Mouse (Mus musculus): ENCODE data around the gene Dusp10.
A peak's percentile ranks its signal among the peaks of the same experiment; 100 is the strongest.

Dusp10 gene

GRCm38 (mm10) chr1:184052331-184052730 lies 39.2 kb downstream of the Dusp10 start:
- no peak for DNase-seq (ENCODE audit: extremely low read depth, low read depth, low spot score)

DNA sequence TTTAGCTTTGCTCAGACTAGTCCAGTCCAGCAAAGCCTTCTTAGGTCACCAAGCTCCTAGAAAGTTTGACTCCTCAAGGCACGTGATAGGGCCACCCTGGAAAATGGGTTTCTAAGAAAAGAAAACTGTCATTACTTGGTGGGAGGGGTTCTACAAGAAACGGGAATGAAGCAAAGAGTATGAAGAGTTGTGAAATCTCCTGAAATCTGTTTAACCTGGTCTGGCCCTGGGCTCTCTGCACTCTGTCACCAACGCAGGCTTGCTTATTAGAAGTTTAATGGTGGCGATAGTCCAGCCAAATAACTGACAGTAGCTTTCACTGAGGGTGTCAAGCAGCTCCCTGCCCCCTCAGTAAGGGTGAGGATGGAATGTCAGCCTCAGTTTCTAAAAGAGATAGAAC lies 40.0 kb downstream of the Dusp10 start:
- DNase-seq (ENCODE audit: extremely low read depth, low read depth, low spot score) = no peak

DNA sequence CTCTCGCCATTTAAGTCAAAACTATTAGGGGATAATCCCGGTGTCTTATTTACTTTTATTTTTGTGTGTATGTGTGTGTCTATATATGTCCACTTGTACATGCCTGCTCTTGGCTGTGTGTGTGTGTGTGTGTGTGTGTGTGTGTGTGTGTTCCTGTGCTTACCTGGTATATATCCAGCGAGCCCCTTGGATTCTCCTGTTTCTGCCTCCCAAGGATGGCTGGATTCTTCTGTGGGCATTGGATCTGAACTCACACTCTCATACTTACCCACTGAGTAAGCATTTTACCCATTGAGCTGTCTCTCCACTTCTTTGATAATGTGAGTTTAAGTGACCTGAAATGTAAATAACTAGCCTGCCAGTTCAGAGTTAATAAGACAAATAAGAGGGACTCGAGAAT lies 40.6 kb downstream of the Dusp10 start:
- no peak for DNase-seq (ENCODE audit: extremely low read depth, low read depth, low spot score)

GRCm38 (mm10) chr1:184054176-184054575 lies 41.1 kb downstream of the Dusp10 start:
- no peak for DNase-seq (ENCODE audit: extremely low read depth, low read depth, low spot score)

GRCm38 (mm10) chr1:184058206-184058605 lies 45.1 kb downstream of the Dusp10 start:
- DNase-seq (ENCODE audit: extremely low read depth, low read depth, low spot score) = no peak

- no peak for DNase-seq (ENCODE audit: extremely low read depth, low read depth, low spot score)
Observed at GRCm38 (mm10) chr1:184059814-184060213, 46.7 kb downstream of the Dusp10 start.

DNA sequence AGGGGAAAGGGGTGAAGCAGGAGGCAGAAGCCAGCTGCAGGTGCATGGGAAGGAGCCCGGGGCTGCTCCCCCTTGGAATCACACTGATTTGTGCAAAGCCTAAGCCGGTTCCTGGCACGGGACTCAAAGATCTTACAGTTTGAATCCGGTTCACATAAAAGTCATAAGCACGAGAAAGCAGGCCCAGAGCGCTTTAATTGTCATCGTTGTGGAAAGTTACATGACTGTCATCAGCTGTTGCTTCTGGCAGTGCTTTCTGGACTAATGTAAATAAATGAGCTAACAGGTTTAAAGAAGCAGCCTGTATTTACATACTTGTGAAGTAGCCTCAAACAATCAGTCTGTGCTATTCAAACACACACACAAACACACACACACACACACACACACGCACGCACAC lies 47.3 kb downstream of the Dusp10 start:
- DNase-seq (ENCODE audit: extremely low read depth, low read depth, low spot score) = peak; percentile 74

GRCm38 (mm10) chr1:184060828-184061734 lies 48.0 kb downstream of the Dusp10 start:
- DNase-seq (ENCODE audit: extremely low read depth, low read depth, low spot score) = no peak

DNA sequence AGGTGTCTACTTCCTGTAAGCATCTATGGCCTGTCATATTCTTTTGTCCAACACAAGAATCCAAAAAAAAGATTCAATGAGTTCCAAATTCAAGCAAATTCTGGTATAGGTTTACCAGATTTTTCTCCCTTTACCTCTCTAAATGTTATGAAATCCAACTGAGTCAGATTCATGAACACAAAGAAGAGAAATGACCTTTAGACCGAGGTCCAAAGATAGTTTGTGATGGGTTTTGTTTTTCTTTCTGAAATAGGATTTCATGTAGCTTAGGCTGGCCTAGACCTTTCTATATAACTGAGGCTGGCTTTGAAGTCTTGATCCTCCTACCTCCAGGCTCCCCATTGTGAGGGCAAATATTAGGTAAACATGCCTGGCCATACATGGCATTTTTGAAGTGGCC lies 48.8 kb downstream of the Dusp10 start:
- DNase-seq (ENCODE audit: extremely low read depth, low read depth, low spot score) = no peak

GRCm38 (mm10) chr1:184064306-184064705 lies 51.2 kb downstream of the Dusp10 start:
- no peak for DNase-seq (ENCODE audit: extremely low read depth, low read depth, low spot score)

DNA sequence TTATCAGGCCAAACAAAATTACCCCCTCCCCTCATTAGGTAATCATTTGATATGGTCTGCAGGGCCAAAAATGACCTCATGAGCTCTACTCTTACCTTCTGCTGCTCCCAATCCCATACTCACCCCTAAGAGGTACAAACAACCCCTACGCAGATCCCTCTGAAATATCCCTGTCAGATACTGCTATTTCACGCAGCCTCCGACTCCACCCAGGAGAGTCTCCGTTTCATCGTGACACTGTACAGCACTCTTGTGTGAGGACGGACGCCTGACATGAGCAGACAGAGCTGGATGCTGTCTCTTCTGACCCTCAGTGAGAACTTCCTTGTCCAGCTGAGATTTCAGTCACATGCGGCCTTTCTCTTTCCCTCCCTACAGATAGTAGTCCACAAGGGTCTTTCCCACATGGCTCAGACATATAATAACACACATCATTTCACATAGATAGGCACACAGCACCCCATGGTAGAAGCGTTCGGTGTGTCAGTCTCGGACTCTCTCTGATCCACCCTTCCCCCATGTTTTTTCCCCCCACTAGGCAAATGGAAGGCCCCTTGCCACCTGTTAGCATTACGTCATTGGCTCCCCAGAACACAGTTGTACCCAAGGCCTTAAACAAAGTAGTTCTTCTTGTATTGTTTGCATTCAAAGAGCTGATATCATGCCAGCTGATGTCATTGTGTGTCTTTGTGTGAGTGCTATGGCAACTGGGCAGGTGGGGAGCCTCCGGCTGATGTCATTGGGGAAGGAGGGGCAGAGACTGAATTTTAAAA lies 52.7 kb downstream of the Dusp10 start:
- no peak for DNase-seq (ENCODE audit: extremely low read depth, low read depth, low spot score)

GRCm38 (mm10) chr1:184066460-184067287 lies 53.6 kb downstream of the Dusp10 start:
- DNase-seq (ENCODE audit: extremely low read depth, low read depth, low spot score) = no peak

DNA sequence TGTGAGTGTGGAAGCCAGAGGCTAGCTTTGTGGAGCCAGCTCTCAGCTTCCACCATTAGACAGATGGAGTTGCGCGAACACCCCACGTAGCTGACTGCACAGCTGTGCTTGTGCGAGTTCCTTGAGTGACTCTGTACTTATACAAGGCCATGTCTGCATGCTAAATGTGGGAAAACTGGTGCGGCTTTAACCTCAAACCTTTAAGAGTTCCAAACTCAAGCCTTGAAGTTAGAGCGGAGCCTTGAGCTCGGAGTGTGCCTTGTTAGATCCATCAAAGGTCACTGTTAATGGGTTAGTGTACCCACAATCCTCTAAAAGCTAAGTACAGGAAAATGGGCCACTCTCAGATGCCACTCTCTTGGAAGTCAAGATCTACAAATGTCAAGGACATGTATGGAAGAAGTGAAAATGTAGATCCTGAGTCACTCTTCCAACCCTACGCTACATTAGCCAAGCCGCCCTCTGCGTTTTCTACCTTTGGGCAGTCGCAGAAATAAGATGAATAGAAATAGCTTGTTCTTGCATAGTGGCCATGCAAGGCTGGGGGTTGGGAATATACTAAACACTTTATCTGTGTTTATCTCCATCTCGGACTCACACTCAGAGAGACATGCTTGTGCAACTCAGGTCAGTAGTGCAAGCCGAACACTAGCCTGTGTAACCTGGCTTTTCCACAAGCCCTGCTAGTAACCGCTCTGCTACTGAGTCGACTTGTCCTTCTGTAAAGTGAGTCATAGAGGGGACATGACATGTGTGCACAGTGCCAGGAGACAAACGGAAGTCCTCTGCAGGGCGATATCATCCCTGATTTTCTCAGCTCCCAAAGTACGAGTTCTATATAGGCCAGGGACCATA lies 54.8 kb downstream of the Dusp10 start:
- no peak for DNase-seq (ENCODE audit: extremely low read depth, low read depth, low spot score)

- DNase-seq (ENCODE audit: extremely low read depth, low read depth, low spot score) = no peak
Observed at GRCm38 (mm10) chr1:184068971-184069370, 55.9 kb downstream of the Dusp10 start.

DNA sequence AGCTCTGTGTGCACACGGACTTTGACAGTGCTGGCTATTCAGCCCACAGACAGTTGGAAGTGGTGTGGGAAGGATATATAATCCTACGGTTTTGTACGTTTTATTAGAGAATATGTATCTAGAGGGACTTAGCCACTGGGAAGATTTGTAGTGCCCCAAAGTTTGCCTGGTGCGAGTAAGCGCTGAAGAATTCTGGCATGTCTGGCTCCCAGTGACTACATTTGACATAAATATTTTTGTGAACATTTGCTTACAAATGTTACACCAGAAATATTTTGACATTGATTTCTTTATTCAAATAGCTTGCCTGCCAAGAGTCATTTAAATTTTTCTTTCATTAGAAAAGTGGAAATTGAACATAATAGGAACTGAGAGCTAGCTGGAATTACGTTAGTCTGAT lies 63.0 kb downstream of the Dusp10 start:
- DNase-seq (ENCODE audit: extremely low read depth, low read depth, low spot score) = no peak

DNA sequence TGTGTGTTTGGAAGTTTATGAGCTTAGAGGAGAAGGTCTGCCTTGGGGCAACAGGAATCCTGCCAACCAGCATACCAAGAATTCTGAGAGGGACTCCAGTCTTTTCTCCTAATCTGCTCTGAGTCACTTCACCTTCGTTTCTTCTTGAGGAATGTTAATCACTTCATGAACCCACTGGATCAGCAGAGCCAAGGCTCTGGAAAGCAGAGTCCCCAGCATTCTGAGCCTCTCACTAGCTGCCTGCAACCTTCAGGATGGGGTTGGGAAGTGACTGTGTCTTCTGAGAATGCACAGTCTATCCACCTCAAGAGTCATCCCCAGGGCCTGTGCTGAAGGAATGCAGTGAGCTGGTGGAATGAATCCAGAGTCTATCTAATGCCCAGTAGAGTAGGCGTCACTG lies 63.7 kb downstream of the Dusp10 start:
- no peak for DNase-seq (ENCODE audit: extremely low read depth, low read depth, low spot score)

DNA sequence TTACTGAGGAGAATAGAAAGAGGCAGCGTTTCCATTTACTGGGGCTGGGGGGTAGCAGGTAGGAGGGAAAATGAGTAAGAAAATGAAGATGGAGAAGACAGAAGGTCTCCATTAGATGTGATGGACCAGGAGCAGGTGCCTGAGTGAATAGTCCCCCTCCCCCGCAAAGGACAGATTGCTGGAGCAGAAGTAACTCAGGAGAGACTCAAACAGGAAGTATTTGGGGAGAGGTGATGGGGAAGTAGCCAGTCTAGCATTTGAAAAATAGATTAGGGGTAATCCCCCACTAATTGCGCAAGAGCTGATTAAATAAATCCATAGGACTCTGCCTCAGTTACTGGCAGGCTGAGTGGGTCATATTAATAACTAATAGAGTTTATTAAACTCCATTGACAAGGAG lies 66.2 kb downstream of the Dusp10 start:
- DNase-seq (ENCODE audit: extremely low read depth, low read depth, low spot score) = no peak

DNA sequence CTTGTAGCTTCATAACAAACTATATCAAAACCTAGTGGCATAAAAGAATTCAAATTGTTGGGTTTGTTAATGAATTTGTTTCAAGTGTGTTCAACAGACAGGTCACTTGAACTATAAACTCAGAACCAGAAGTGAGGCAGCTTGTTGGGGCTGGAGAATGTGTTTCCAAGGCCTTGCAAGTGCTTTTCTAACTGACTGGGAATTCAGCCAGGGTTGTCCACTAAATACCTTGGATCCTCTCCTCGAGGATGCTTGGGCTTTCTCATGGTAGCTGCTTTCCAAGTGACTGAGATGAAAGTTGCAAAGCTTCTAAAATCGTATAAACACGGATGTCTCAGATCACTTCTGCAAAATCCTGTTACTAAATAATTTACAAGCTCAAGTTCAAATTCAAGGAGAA lies 69.6 kb downstream of the Dusp10 start:
- no peak for DNase-seq (ENCODE audit: extremely low read depth, low read depth, low spot score)

GRCm38 (mm10) chr1:184083166-184083565 lies 70.1 kb downstream of the Dusp10 start:
- no peak for DNase-seq (ENCODE audit: extremely low read depth, low read depth, low spot score)

DNA sequence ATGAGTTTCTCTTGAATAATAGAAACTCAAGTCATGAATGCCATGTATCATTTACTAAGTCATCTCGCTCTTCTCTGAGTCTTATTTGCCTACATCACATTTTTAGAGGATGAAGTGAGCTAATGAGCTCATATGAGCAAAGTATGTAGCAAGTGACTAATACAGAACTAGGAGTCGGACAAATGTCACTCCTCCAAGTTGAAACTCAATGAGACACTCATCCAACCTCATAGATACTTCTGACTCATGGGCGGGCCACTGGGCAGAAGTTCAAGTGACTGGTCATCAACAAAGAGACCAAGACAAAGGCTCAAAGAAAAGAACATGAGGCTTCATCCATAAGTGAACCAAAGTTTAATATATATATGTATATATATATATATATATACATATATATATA lies 71.9 kb downstream of the Dusp10 start:
- no peak for DNase-seq (ENCODE audit: extremely low read depth, low read depth, low spot score)

All from fat pad, adult 2 months (tissue).